Mouse (Mus musculus) neutrophil, adult 65 days (primary cell): ENCODE measurements around the gene Slc4a10. TPM values are rescaled to one million over a fixed set of nuclear protein-coding genes. Genes with fewer than 3 reads are reported as not detected.

Experiments used
- total RNA-seq: library from RNA; stranded (reverse); gene quantifications from 2 replicates; pipeline ENCODE4 v1.2.4, GENCODE M21; 2023

Slc4a10 gene
- 0.13 TPM in 1 of 2 replicates, not detected in the other for total RNA-seq

GRCm38 (mm10) chr2:62046421-62046845, at the start of gene Slc4a10:
Gene Slc4a10 (plus strand): TSS chr2:62046462.

Other genes with a start within 250 kb of the Slc4a10 start
- 0.22 TPM in 1 of 2 replicates, not detected in the other for gene Tbr1, start 243.5 kb upstream of the Slc4a10 start, total RNA-seq